Mouse (Mus musculus): ENCODE data around the gene Nol10.
"Not testable (repeated sequence)": the region's sequence is repeated elsewhere in the genome, so short reads cannot be mapped to it uniquely, and the experiment has no call there.

The Nol10 gene

GRCm38 (mm10) chr12:17448781-17449180 is 100.5 kb downstream of the Nol10 start:
- Histone ChIP-seq H3K4me1 (replicated peaks; ENCODE audit: low read depth, low read length) (peaks cover 16% of the 10 kb centered on the region), H3K36me3 (ENCODE audit: insufficient read depth, low read length) (no peaks in the 10 kb centered on the region), H3K9me3 (ENCODE audit: low read length) (no peaks in the 10 kb centered on the region), H3K27me3 (ENCODE audit: insufficient read depth, low read length) (no peaks in the 10 kb centered on the region), H3K4me3 (replicated peaks; ENCODE audit: low read length) (no peak overlapping the region)
- TF ChIP-seq CTCF (conservative IDR thresholded peaks at IDR 0.05; ENCODE audit: low read length) (no peak), NANOG (IDR thresholded peaks at IDR 0.05; ENCODE audit: borderline replicate concordance, low read length) (no peak), POU5F1 (IDR thresholded peaks at IDR 0.05; ENCODE audit: borderline replicate concordance, low read length) (no peak)

DNA sequence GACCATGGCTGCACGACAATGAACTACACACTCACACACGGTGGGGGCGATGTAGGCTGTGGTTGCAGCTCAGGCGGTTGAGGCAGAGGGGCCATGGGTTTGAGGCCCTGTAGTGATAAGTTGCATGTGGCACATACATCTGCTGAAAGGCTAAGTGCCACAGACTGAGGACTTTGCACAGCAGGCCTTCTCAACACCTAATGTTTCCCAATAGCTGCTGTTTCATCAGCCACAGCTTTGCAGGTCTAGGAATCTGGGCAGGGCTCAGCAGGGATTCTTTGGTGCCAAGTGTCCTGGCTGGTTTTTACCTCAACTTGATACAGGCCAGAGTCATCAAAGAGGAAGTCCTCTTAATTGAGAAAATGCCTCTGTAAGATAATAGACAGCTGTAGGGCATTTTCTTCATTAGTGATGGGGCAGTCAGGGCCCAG is 101.4 kb downstream of the Nol10 start:
- Histone ChIP-seq H3K27me3 (ENCODE audit: insufficient read depth, low read length) (no peaks in the 10 kb centered on the region), H3K9me3 (ENCODE audit: low read length) (no peaks in the 10 kb centered on the region), H3K36me3 (ENCODE audit: insufficient read depth, low read length) (no peaks in the 10 kb centered on the region), H3K4me1 (replicated peaks; ENCODE audit: low read depth, low read length) (peaks cover 16% of the 10 kb centered on the region), H3K4me3 (replicated peaks; ENCODE audit: low read length) (no peak overlapping the region)
- no peak for TF ChIP-seq POU5F1 (IDR thresholded peaks at IDR 0.05; ENCODE audit: borderline replicate concordance, low read length)
- no peak for TF ChIP-seq CTCF (conservative IDR thresholded peaks at IDR 0.05; ENCODE audit: low read length)
- no peak for TF ChIP-seq NANOG (IDR thresholded peaks at IDR 0.05; ENCODE audit: borderline replicate concordance, low read length)

- Histone ChIP-seq H3K27me3 (ENCODE audit: insufficient read depth, low read length) (no peaks in the 10 kb centered on the region), H3K4me1 (replicated peaks; ENCODE audit: low read depth, low read length) (peaks cover 16% of the 10 kb centered on the region), H3K36me3 (ENCODE audit: insufficient read depth, low read length) (no peaks in the 10 kb centered on the region), H3K9me3 (ENCODE audit: low read length) (no peaks in the 10 kb centered on the region), H3K4me3 (replicated peaks; ENCODE audit: low read length) (no peak overlapping the region)
- TF ChIP-seq POU5F1 (IDR thresholded peaks at IDR 0.05; ENCODE audit: borderline replicate concordance, low read length), result no peak
- no peak for TF ChIP-seq NANOG (IDR thresholded peaks at IDR 0.05; ENCODE audit: borderline replicate concordance, low read length)
- no peak for TF ChIP-seq CTCF (conservative IDR thresholded peaks at IDR 0.05; ENCODE audit: low read length)
These were observed 102.2 kb downstream of the Nol10 start for GRCm38 (mm10) chr12:17450503-17450902.

GRCm38 (mm10) chr12:17450908-17451307 is 102.7 kb downstream of the Nol10 start:
- Histone ChIP-seq H3K36me3 (ENCODE audit: insufficient read depth, low read length) (no peaks in the 10 kb centered on the region), H3K9me3 (ENCODE audit: low read length) (peaks cover 2% of the 10 kb centered on the region; the same call in 1 of the 2 replicates), H3K4me1 (replicated peaks; ENCODE audit: low read depth, low read length) (peaks cover 16% of the 10 kb centered on the region), H3K27me3 (ENCODE audit: insufficient read depth, low read length) (no peaks in the 10 kb centered on the region), H3K4me3 (replicated peaks; ENCODE audit: low read length) (no peak overlapping the region)
- TF ChIP-seq POU5F1 (IDR thresholded peaks at IDR 0.05; ENCODE audit: borderline replicate concordance, low read length) (no peak), CTCF (conservative IDR thresholded peaks at IDR 0.05; ENCODE audit: low read length) (no peak), NANOG (IDR thresholded peaks at IDR 0.05; ENCODE audit: borderline replicate concordance, low read length) (no peak)

DNA sequence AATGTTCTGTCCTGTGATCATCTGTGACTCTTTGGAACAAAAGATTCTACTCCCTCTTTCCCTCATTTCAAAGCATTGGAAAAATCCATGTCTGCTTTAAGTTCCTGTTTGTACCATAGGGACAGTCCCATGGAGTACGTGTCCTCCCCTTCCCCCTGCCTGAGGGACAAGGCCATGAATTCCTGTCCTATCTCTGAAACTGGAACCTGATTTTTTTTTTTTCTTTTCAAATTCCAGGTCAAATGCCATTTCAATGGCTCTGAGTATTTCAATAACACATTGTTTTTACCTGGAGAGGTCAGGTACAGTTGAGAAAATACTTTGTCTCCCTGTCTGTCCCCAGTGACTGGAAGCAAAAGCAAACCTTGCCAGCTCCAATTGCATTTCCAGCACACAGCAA is 104.0 kb downstream of the Nol10 start:
- TF ChIP-seq POU5F1 (IDR thresholded peaks at IDR 0.05; ENCODE audit: borderline replicate concordance, low read length), result no peak
- no peak for TF ChIP-seq CTCF (conservative IDR thresholded peaks at IDR 0.05; ENCODE audit: low read length)
- no peak for TF ChIP-seq NANOG (IDR thresholded peaks at IDR 0.05; ENCODE audit: borderline replicate concordance, low read length)
- Histone ChIP-seq H3K36me3 (ENCODE audit: insufficient read depth, low read length) (peaks cover 8% of the 10 kb centered on the region; the same call in 1 of the 2 replicates), H3K4me3 (replicated peaks; ENCODE audit: low read length) (no peak overlapping the region), H3K9me3 (ENCODE audit: low read length) (peaks cover 15% of the 10 kb centered on the region), H3K4me1 (replicated peaks; ENCODE audit: low read depth, low read length) (peaks cover 16% of the 10 kb centered on the region), H3K27me3 (ENCODE audit: insufficient read depth, low read length) (no peaks in the 10 kb centered on the region)

GRCm38 (mm10) chr12:17453918-17454317 is 105.7 kb downstream of the Nol10 start:
- H3K4me3 ChIP-seq (replicated peaks; ENCODE audit: low read length), result no peak overlapping the region
- peaks cover 23% of the 10 kb centered on the region for H3K36me3 ChIP-seq (ENCODE audit: insufficient read depth, low read length)
- H3K27me3 ChIP-seq (ENCODE audit: insufficient read depth, low read length), result no peaks in the 10 kb centered on the region
- peaks cover 31% of the 10 kb centered on the region for H3K9me3 ChIP-seq (ENCODE audit: low read length)
- H3K4me1 ChIP-seq (replicated peaks; ENCODE audit: low read depth, low read length), result peaks cover 14% of the 10 kb centered on the region
- TF ChIP-seq POU5F1 (IDR thresholded peaks at IDR 0.05; ENCODE audit: borderline replicate concordance, low read length) (no peak), NANOG (IDR thresholded peaks at IDR 0.05; ENCODE audit: borderline replicate concordance, low read length) (no peak), CTCF (conservative IDR thresholded peaks at IDR 0.05; ENCODE audit: low read length) (no peak)

DNA sequence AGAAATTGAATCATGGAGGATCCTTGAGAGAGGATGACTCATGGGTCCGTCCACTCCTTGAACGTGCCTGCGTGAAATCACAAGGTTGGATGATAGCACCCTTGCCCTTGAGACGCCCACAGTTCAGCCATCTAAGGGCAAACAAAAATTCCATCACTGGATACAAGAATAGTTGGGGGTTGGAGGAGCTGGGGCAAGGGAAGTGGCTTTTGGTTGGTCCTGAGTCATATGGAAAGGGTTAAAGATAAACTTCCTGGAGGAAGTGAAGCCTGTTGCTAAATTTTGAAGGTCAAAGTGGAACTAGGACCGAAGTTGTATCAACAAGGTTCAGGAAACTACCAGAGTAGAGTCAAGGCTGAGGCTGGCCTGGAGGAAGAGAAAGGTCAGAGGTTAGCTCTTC is 106.8 kb downstream of the Nol10 start:
- Histone ChIP-seq H3K4me1 (replicated peaks; ENCODE audit: low read depth, low read length) (peaks cover 2% of the 10 kb centered on the region; the same call in 1 of the 2 replicates), H3K36me3 (ENCODE audit: insufficient read depth, low read length) (peaks cover 26% of the 10 kb centered on the region), H3K4me3 (replicated peaks; ENCODE audit: low read length) (no peak overlapping the region), H3K27me3 (ENCODE audit: insufficient read depth, low read length) (no peaks in the 10 kb centered on the region), H3K9me3 (ENCODE audit: low read length) (peaks cover 38% of the 10 kb centered on the region)
- no peak for TF ChIP-seq CTCF (conservative IDR thresholded peaks at IDR 0.05; ENCODE audit: low read length)
- no peak for TF ChIP-seq POU5F1 (IDR thresholded peaks at IDR 0.05; ENCODE audit: borderline replicate concordance, low read length)
- TF ChIP-seq NANOG (IDR thresholded peaks at IDR 0.05; ENCODE audit: borderline replicate concordance, low read length), result no peak

DNA sequence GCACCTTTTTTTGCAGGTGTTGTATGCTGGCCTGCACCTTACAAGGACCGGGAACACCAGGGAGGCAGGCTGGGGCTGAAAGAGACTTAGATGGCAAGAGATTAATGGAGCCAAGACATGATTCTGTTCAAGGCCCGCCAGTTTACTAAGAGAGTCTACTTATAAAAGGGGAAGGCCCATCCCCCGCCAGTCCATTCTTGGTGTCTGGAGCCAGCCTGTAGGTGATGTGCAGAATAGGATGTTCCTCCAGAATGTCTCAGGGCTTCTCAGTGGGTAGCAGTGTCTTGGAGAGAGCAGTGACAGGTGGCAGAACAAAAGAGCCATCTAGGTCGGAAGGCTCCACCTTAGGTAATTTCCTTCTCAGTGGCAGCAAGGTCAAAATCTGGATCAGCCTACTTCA is 111.0 kb downstream of the Nol10 start:
- Histone ChIP-seq H3K36me3 (ENCODE audit: insufficient read depth, low read length) (peaks cover 28% of the 10 kb centered on the region), H3K9me3 (ENCODE audit: low read length) (peaks cover 51% of the 10 kb centered on the region)
- not testable (repeated sequence) for H3K4me1 ChIP-seq (replicated peaks; ENCODE audit: low read depth, low read length); H3K27me3 ChIP-seq (ENCODE audit: insufficient read depth, low read length); H3K4me3 ChIP-seq (replicated peaks; ENCODE audit: low read length)

DNA sequence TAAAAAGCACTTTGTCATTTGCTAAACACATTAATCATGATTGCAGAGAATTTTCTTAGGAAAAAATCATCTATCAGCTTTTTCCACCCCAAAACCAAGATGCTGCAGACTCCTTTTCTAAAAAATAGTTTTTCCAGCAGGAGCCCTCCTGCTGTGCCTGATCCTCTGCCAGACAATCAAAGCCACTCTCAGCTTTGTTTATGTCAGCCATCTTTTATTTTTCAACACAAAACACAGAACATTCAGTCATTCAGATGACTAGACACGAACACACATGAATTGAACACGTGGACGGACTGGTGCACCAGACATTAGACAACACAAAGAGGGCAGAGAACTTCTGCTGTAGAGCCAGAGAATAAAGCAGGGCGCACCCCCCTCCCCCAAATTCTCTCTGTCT is 115.4 kb downstream of the Nol10 start:
- Histone ChIP-seq H3K4me1 (replicated peaks; ENCODE audit: low read depth, low read length) (peaks cover 36% of the 10 kb centered on the region), H3K36me3 (ENCODE audit: insufficient read depth, low read length) (peaks cover 7% of the 10 kb centered on the region), H3K4me3 (replicated peaks; ENCODE audit: low read length) (peak overlapping the region; percentile 66), H3K27me3 (ENCODE audit: insufficient read depth, low read length) (no peaks in the 10 kb centered on the region), H3K9me3 (ENCODE audit: low read length) (peaks cover 32% of the 10 kb centered on the region)
- TF ChIP-seq NANOG (IDR thresholded peaks at IDR 0.05; ENCODE audit: borderline replicate concordance, low read length) (no peak), CTCF (conservative IDR thresholded peaks at IDR 0.05; ENCODE audit: low read length) (no peak), POU5F1 (IDR thresholded peaks at IDR 0.05; ENCODE audit: borderline replicate concordance, low read length) (no peak)

GRCm38 (mm10) chr12:17464550-17464949 is 116.3 kb downstream of the Nol10 start:
- peaks cover 44% of the 10 kb centered on the region for H3K4me1 ChIP-seq (replicated peaks; ENCODE audit: low read depth, low read length)
- not testable (repeated sequence) for H3K36me3 ChIP-seq (ENCODE audit: insufficient read depth, low read length); H3K27me3 ChIP-seq (ENCODE audit: insufficient read depth, low read length)
- peaks cover 24% of the 10 kb centered on the region for H3K9me3 ChIP-seq (ENCODE audit: low read length)
- H3K4me3 ChIP-seq (replicated peaks; ENCODE audit: low read length), result peak overlapping the region; percentile 66

All from E14TG2a.4 (cell line).